Mouse (Mus musculus) spleen, adult 2 months (tissue): Measurements from ENCODE around the gene Lmod3.

Experiments
- CTCF ChIP-seq: fragments of 200-500 bp; IDR thresholded peaks from 2 replicates; pipeline ENCODE4 v1.5.1; 2011; ENCODE audit warnings: mild to moderate bottlenecking, inconsistent platforms; ENCODE audit not compliant: insufficient read depth, insufficient read length, insufficient replicate concordance; ENCODE audit errors: extremely low read depth
- POLR2A ChIP-seq: fragments of 200-500 bp; IDR thresholded peaks from 2 replicates; pipeline ENCODE4 v1.6.1; 2011; ENCODE audit warnings: low read depth, low read length, inconsistent platforms

GRCm38 (mm10) chr6:97202477-97202876, 50.1 kb downstream of the Lmod3 start:
- TF ChIP-seq CTCF (no peak), POLR2A (no peak)
